Mouse (Mus musculus): ENCODE measurements around the gene H2-Ke6.
"Not testable (repeated sequence)": the region's sequence is repeated elsewhere in the genome, so short reads cannot be mapped to it uniquely, and the experiment has no call there.

H2-Ke6 gene

DNA sequence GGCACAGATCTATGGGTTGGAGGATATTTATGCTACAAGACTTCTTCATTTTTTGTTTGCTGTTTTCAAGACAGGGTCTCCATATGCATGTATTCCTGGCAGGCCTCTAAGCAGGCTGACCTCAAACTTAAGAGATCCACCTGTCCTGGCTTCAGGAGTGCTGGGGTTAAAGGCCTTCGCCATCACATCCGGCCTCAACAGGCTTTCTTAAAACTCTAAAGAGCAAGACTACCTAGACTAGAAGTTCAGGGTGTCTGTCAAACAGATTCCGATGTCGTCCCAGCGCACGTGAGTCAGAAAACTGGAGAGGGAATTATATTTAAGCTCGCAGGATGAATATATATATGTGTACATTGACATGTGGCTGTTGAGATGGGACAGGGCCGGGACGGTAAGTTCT is 4.2 kb downstream of the H2-Ke6 start:
- CTCF ChIA-PET = interaction anchor here in 3 of 4 experiments (0.8 to 2.5 kb wide), 7 partner anchors 8 to 82 kb away, joined by 3 to 7 read pairs (median 5); partner anchors contain the start of genes Rxrb (in 1 of the 3) and Slc39a7 (in 1 of the 3)
- POLR2A ChIA-PET = interaction anchor here in 3 of 4 experiments (0.6 to 5.7 kb wide), 24 partner anchors 9 to 927 kb away, joined by 3 to 39 read pairs (median 3); partner anchors contain the start of genes Rps18 (in 3 of the 3), Vps52 (in 3 of the 3), H2-DMa (in 2 of the 3) and H2-K1 (in 2 of the 3)

DNA sequence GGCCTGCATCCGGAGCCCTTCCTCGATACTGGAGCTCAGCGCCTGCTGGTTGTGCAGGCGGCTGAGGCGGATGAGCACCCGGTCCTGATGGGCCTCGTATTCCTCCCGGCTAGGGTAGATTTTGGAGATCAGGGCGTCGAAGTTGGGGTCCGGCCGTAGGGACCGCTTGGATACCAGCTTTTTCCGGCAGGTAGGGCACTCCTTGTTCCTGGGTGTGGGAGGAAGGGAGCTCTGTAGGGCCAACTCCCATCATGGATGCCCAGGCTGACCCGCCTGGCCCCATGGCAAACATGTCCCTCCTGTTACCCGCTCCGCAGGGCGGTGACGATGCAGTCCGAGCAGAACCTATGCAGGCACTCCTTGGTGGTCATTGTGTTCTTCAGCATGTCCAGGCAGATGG is 4.9 kb downstream of the H2-Ke6 start:
- ChIA-PET POLR2A (interaction anchor here (0.6 to 5.7 kb wide), 24 partner anchors 9 to 927 kb away, joined by 3 to 39 read pairs (median 3); partner anchors contain the start of genes Rps18 (in 3 of the 4), Rxrb (in 3 of the 4), Slc39a7 (in 3 of the 4) and Vps52 (in 3 of the 4)), CTCF (interaction anchor here (0.6 to 2.5 kb wide), 9 partner anchors 9 to 110 kb away, joined by 3 to 7 read pairs (median 3); partner anchors contain the start of genes Rxrb (in 1 of the 4) and Slc39a7 (in 1 of the 4))

DNA sequence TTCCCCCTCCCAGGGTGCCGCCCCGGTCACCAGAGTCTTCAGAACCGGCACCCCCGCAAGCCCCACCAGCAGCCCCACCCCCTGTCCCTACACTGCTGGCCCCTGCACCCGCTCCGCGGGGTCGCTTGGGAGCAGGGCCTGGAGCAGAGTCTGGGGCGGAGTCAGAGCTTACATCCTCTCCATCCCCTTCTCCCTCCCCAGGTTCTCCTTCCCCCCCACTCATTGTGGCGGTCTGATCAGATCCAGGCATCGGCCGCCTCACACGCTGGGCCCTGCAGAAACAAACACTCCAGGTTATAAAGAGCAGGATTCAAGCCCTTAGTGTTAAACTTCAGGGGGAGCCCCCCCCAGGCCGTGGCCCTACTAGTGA is 5.5 kb downstream of the H2-Ke6 start:
- POLR2A ChIA-PET = interaction anchor here (0.6 to 5.7 kb wide), 21 partner anchors 9 to 927 kb away, joined by 3 to 39 read pairs (median 3); partner anchors contain the start of genes Rps18 (in 3 of the 4), Rxrb (in 3 of the 4), Slc39a7 (in 3 of the 4) and Vps52 (in 3 of the 4)
- CTCF ChIA-PET = interaction anchor here (0.6 to 2.5 kb wide), 10 partner anchors 9 to 109 kb away, joined by 3 to 7 read pairs (median 3); partner anchors contain the start of genes Rxrb (in 1 of the 4) and Slc39a7 (in 1 of the 4)

DNA sequence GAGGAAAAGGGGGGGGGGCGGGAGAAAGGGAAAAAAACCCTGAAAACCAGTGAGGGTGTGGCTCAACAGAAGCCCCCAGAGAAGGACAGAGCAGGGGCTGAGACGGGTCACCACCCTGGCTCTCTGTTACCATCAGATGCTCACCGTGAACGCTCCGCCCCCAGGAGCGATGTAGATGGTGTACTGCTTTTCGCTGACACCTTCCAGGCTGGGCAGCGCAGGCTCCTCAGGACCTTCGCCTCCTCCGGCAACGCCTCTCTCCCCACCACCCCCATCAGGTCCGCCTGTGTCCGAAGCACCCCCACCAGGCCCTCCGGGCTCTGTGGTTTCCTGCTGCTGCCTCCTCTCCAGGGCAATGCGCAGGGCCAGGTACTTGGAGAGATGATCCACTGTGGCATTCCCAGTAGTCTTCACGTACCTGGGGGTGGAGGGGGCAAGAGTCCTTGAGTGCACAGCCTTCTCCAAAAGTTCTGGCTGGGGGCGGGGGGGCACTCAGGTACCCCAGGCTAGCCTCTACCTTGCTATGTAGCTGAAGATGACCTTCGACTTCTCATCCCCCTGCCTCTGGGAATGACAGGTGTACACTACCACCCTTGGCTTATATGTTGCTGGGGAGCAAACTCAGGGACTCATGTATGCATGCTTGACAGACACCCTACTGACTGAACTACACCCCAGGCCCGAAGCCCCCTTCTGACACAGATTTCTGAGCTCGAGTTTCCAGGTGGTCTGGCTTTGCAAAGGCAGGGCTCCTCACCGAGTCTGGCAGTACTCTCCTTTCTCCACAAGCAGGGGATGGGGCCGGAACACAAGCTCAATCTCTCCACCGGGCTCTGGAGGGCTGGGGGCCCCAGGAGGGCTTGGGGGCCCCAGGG is 6.1 kb downstream of the H2-Ke6 start:
- ChIA-PET POLR2A (interaction anchor here in 3 of 4 experiments (0.6 to 5.7 kb wide), 17 partner anchors 7 to 1257 kb away, joined by 3 to 39 read pairs (median 4); partner anchors contain the start of genes Rxrb (in 3 of the 3), Slc39a7 (in 3 of the 3), Rps18 (in 2 of the 3) and Vps52 (in 2 of the 3)), CTCF (interaction anchor here (0.6 to 2.5 kb wide), 14 partner anchors 12 to 1755 kb away, joined by 3 to 7 read pairs (median 3); partner anchors contain the start of gene Prrc2a (in 1 of the 4))

DNA sequence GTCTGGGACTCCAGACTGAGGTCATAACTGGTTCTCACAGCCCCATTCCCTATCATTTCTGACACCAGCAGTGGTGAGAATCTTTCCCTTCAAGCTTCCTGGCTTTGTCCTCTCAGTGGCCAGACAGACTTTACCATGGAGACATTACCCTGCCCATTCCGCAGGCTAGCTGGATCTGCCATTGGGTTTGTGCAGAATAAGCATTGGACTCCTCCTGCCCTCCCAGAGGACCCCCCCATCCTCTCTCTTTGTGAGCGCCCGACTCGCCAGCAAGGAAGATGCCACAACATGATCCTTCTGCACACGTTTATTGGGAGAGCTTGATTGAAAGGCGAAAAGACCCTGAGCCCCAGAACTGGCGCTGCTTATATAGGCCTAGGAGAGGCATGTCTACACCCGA is 14.4 kb downstream of the H2-Ke6 start:
- ChIA-PET CTCF (no interaction called here), POLR2A (interaction anchor here in 1 of 4 experiments (0.6 kb wide), 1 partner anchor 51 kb away, joined by 3 read pairs; no protein-coding TSS in a partner anchor)

DNA sequence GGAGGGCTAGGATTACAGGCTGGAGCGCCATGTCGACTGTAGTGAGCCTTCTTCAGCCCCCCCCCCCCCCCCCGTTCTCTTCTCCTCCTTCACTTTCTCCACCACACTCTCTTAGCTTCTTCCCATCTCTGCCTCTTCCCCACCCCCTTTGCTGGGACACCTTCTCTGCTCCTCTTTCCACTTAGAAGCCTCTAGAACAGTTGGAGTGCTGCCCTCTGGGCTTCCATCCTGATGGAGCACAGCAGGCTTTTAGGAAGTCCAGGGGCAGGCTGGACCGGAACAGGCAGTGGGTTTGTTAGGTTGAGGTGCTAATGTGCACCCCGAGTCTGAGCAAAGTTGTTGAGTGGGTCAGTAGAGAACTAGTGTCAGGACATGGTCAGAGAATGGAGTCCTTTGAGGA is 17.7 kb downstream of the H2-Ke6 start:
- POLR2A ChIA-PET = interaction anchor here in 3 of 4 experiments (0.6 to 2.0 kb wide), 5 partner anchors 19 to 224 kb away, joined by 3 to 5 read pairs (median 4); partner anchors contain the start of genes Rps18 (in 2 of the 3) and Vps52 (in 2 of the 3)
- CTCF ChIA-PET = interaction anchor here in 3 of 4 experiments (0.6 to 1.2 kb wide), 4 partner anchors 11 to 425 kb away, joined by 3 to 4 read pairs (median 4); no protein-coding TSS in a partner anchor

DNA sequence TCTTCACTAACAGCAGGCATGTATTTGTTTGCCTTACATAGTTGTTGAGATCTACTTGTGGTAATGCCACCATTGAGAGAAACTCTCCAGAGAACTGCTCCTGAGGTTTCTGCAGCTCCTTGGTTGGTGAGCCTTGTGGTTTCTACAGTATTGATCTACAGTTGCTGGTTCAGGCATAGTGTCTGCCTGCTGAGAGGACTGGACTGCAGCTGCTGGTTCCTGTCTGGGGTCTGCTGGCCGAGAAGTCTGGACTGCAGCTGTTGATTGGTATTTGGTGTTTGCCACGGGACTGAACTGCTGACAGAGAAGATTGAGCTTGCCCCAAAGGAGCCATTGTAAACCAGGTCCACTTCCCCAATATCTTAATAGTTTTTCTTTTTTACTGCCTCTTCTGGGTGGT is 21.3 kb downstream of the H2-Ke6 start:
- CTCF ChIA-PET = interaction anchor here in 2 of 4 experiments (0.6 to 1.2 kb wide), 3 partner anchors 168 to 1287 kb away, joined by 3 to 21 read pairs (median 3); no protein-coding TSS in a partner anchor

DNA sequence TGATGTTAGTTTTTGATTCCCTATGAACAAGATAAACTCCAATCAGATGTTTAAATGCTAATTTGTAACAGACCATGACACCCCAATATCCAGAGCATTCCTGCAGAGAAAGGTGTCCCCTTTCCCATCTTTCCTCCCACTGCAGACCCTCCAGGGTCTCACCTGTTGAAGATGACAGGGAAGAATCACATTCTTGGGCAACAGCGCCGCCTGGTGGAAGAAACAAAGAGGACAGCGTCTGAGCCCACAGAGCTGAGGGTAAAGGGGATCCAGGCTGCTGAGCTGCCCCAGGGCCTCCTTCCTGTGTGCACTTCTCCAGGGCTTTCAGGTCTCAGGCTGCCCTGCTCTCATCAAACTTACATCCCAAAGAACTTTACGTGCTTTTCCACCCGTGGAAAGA is 24.4 kb downstream of the H2-Ke6 start:
- ChIA-PET POLR2A (interaction anchor here (0.6 to 2.4 kb wide), 13 partner anchors 11 to 1292 kb away, joined by 3 to 6 read pairs (median 3); partner anchors contain the start of genes Rps18 (in 2 of the 4), Vps52 (in 2 of the 4), Tapbp (in 1 of the 4) and Zbtb22 (in 1 of the 4)), CTCF (interaction anchor here (0.6 to 2.5 kb wide), 35 partner anchors 9 to 1462 kb away, joined by 3 to 21 read pairs (median 4); partner anchors contain the start of genes Rps18 (in 3 of the 4), Vps52 (in 2 of the 4) and B3galt4 (in 1 of the 4))

More for the DNA sequence above, 21.3 kb downstream of the H2-Ke6 start:
- POLR2A ChIA-PET = interaction anchor here in 1 of 4 experiments (0.8 kb wide), 1 partner anchor 15 kb away, joined by 3 read pairs; no protein-coding TSS in a partner anchor

DNA sequence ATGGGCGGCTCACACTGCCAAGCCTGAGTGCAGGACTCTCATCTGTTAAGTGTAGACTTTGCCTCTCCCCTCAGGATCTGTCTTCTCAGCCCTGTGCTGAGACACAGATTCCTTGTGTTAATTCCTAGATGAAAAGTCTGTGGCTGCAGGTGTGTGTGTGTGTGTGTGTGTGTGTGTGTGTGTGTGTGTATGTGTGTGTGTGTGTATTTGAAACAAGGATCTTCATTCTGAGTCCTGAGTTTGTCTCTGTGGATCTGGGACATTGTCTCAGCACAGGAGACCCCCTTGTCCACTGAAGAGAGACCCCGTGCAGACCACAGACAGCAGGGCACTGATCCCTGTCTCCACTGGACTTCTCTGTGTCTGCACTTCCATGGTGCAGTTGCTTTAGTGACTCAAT is 27.1 kb downstream of the H2-Ke6 start:
- ChIA-PET POLR2A (interaction anchor here in 3 of 4 experiments (0.6 to 1.6 kb wide), 18 partner anchors 11 to 240 kb away, joined by 3 to 11 read pairs (median 4); partner anchors contain the start of genes Ring1 (in 2 of the 3), B3galt4 (in 1 of the 3), Col11a2 (in 1 of the 3) and Daxx (in 1 of the 3)), CTCF (interaction anchor here in 2 of 4 experiments (1.0 kb wide), 2 partner anchors 9 to 1295 kb away, joined by 3 read pairs; no protein-coding TSS in a partner anchor)

DNA sequence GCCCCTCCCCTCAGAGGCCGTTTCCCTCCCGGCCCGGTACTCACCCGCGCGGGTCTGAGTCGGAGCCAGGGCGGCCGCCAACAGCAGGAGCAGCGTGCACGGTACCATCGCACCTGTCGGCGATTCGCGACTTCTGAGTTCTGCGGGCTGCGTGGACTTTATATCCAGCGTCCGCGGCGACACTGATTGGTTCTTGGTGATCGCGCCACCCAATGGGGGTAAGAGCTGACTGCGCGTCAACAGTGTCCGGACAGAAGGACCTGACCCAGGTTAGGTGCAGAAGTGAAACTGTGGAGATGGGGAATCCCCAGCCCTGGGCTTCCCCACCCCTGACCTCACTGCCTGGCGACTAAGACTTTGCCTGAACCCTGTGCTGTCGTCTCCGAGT is 27.7 kb downstream of the H2-Ke6 start, which contains the start of gene H2-K1:
TSS of gene H2-K1 (minus strand) at position 198 of the 388 bp plus-strand sequence.
- POLR2A ChIA-PET = interaction anchor here (0.6 to 1.6 kb wide), 20 partner anchors 11 to 240 kb away, joined by 3 to 11 read pairs (median 4); partner anchors contain the start of genes Ring1 (in 2 of the 4), B3galt4 (in 1 of the 4), Col11a2 (in 1 of the 4) and Daxx (in 1 of the 4)

DNA sequence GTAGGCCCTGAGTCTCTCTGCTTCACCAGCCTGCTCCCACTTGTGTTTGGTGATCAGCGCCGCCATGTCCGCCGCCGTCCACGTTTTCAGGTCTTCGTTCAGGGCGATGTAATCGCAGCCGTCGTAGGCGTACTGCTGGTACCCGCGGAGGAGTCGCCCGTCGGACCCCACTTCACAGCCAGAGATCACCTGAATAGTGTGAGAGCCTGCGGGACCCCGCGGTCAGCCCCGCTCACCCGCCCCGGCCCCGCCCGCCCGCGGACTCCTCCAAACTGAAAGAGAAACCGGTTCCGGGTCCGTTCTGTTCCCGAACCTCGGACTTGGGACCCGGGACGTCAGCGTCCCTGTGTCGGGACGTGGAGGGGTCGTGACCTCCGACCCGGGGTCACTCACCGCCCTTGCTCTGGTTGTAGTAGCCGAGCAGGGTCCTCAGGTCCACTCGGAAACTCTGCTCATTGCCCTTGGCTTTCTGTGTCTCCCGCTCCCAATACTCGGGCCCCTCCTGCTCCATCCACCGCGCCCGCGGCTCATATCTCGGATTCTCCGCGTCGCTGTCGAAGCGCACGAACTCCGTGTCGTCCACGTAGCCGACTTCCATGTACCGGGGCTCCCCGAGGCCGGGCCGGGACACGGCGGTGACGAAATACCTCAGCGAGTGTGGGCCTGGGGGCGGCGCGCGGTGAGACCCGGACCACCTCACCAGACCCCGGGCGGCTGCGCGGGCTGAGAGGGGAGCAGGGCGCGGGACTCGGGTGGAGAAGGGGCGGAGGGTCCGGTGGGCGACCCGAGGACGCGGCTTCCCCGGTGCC is 28.3 kb downstream of the H2-Ke6 start:
- ChIA-PET POLR2A (interaction anchor here (0.6 to 1.6 kb wide), 11 partner anchors 12 to 239 kb away, joined by 3 to 11 read pairs (median 5); partner anchors contain the start of genes B3galt4 (in 1 of the 4), Daxx (in 1 of the 4), H2-Ke6 (in 1 of the 4) and Rab11b (in 1 of the 4)), CTCF (interaction anchor here in 2 of 4 experiments (1.0 kb wide), 2 partner anchors 7 to 1296 kb away, joined by 3 read pairs; no protein-coding TSS in a partner anchor)

More for the DNA sequence above, 27.7 kb downstream of the H2-Ke6 start, which contains the start of gene H2-K1:
- CTCF ChIA-PET = interaction anchor here in 2 of 4 experiments (1.0 kb wide), 2 partner anchors 8 to 1296 kb away, joined by 3 read pairs; no protein-coding TSS in a partner anchor

DNA sequence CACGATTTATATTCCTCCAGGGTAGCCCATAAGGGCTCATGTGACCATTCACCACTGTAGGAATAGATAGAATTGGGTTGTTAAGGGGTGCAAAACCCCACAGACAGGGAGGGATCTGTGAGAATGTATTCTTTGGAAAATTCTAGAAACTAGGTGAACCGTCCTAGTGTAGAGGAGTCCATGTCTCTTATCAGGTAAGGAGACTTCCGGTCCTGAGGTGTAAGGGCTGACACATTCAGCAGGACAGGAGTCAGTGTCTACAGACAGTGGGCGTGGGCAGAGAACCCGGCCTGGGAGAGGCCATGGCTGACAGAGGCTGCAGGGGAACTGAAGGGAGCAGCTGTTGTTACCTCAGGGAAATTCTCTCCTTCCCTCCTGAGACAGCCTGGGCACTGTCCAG is 29.2 kb downstream of the H2-Ke6 start:
- CTCF ChIA-PET = not testable (repeated sequence)

DNA sequence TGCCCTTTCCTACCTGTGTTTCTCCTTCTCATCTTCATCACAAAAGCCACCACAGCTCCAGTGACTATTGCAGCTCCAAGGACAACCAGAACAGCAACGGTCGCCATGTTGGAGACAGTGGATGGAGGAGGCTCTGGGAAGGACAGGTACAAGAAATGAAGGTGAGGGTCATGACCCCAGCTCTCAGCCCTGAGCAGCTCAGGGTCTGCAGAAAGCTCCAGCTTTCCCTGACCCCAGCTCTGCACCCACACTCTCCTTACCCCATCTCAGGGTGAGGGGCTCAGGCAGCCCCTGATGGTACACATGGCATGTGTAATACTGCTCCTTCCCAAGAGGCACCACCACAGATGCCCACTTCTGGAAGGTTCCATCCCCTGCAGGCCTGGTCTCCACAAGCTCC is 30.8 kb downstream of the H2-Ke6 start:
- ChIA-PET CTCF (interaction anchor here (1.0 to 1.9 kb wide), 5 partner anchors 15 to 1269 kb away, joined by 3 to 10 read pairs (median 3); no protein-coding TSS in a partner anchor), POLR2A (interaction anchor here in 2 of 4 experiments (0.6 to 1.1 kb wide), 2 partner anchors 109 to 122 kb away, joined by 3 read pairs; partner anchors contain the start of gene H2-DMa (in 1 of the 2))

More for the DNA sequence above, 29.2 kb downstream of the H2-Ke6 start:
- POLR2A ChIA-PET = interaction anchor here in 1 of 4 experiments (1.2 kb wide), 1 partner anchor 56 kb away, joined by 3 read pairs; no protein-coding TSS in a partner anchor

DNA sequence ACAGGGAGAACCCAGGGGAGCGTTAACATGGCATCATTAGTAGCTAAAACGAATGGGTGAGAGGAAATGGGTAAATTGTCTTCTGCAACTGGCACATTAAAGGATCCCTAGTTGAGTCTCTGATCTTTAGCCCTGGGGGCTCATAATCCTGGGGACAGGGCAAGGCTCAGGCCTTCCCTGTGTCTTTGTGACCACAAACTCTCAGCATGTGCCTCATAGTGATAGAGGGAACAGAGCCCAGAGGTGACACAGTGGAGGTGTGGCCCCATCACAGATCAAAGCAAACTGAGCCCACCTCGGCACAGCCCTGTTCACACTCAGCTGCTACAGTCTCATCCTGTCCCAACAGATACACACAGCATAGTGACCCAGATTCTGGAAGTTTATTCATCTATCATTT is 32.2 kb downstream of the H2-Ke6 start:
- CTCF ChIA-PET = interaction anchor here in 2 of 4 experiments (1.4 to 1.9 kb wide), 2 partner anchors 27 to 1271 kb away, joined by 3 to 10 read pairs; no protein-coding TSS in a partner anchor

DNA sequence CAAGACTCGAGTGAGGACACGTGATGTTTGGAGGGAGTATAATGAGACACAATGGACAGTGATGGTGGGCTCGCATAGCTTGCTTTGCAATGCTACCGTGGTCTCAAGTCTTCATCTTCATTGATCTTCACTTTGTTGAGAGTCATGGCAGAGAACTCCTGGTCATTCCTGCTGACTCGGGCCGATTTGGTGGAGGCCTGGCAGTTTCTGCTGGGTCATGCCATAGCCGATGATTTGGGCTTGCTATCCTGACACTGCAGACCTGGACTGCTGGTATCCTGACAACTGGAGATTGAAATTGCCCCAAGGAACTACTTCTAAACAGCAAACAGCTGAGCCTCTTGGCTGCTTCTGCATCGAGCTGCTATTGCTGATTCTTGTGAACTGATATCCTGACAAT is 32.9 kb downstream of the H2-Ke6 start:
- ChIA-PET CTCF (interaction anchor here in 3 of 4 experiments (0.6 to 1.5 kb wide), 4 partner anchors 22 to 1274 kb away, joined by 3 to 7 read pairs (median 4); no protein-coding TSS in a partner anchor), POLR2A (interaction anchor here in 2 of 4 experiments (0.6 to 1.3 kb wide), 3 partner anchors 32 to 1273 kb away, joined by 3 to 4 read pairs (median 3); no protein-coding TSS in a partner anchor)

More for the DNA sequence above, 32.2 kb downstream of the H2-Ke6 start:
- POLR2A ChIA-PET = interaction anchor here in 3 of 4 experiments (0.6 to 1.4 kb wide), 6 partner anchors 16 to 1272 kb away, joined by 3 to 4 read pairs (median 3); no protein-coding TSS in a partner anchor
